Mouse (Mus musculus) CD8-positive naive resting alpha-beta T cell, adult 2 months (primary cell): ENCODE measurements at regions not wholly inside any gene's neighbourhood (a gene's known extent, or its start where the extent isn't known, plus 50 kb on each side); places are given as distances from the start of the nearest gene placed in this dataset.

Experiments
- DNase-seq, 2 experiments: peaks; one replicate each; pipeline ENCODE4 v3.0.0; 2022; ENCODE audit warnings: low read depth in 2 of 2, low spot score in 2 of 2

- no peak for DNase-seq
Observed at GRCm38 (mm10) chr1:79921890-79922289, 60.9 kb upstream of the Serpine2 start.

GRCm38 (mm10) chr1:79921333-79921732, 60.4 kb upstream of the Serpine2 start:
- no peak for DNase-seq

GRCm38 (mm10) chr1:79917426-79918150, 56.6 kb upstream of the Serpine2 start:
- no peak for DNase-seq
